Comparison of ENCODE assay signal across 14 mouse cellular contexts in genomic region chr8:108024331-108024730, GRCm38 (mm10).
DNase-seq lines count a peak whose midpoint lies in the region; ATAC-seq lines count a peak whose summit lies in the region.
"Had no signal": no experiment of that assay in that cellular context is flagged by ENCODE, and none has a peak within 500 bp of the region (broad histone marks: within the 10 kb centered on the region; RNA-seq: fewer than 3 reads in every experiment).

No protein-coding gene starts in this region.

- 40% methylated on average over 4 of the region's 4 CpGs for WGBS in embryonic facial prominence, embryonic 14.5 days

- no peak for ATAC-seq in embryonic facial prominence, embryonic 14.5 days (ENCODE audit: low read depth)
- ATAC-seq: midbrain, embryonic 15.5 days; Patski had no signal

- H3K4me1 ChIP-seq in embryonic facial prominence, embryonic 14.5 days (ENCODE audit: control insufficient read depth, insufficient read depth, low read length) = peaks cover 24% of the 10 kb centered on the region

- peak; percentile 15 to 22 for DNase-seq in cerebellum, postnatal 10 days
- no peak for DNase-seq in cerebellum, postnatal 4 days (ENCODE audit: low spot score in 2 of 2)
- peak; percentile 8 for DNase-seq in layer of hippocampus, adult 11-12 months (ENCODE audit: low spot score)
- no peak for DNase-seq in layer of hippocampus, adult 8-10 months (ENCODE audit: low spot score in 2 of 2)
- peak; percentile 1 for DNase-seq in Muller cell, postnatal 12 days (ENCODE audit: inconsistent ontology term)
- DNase-seq in embryonic facial prominence, embryonic 14.5 days (ENCODE audit: low spot score) = no peak
- no peak for DNase-seq in ovary, postnatal 10 days (ENCODE audit: low spot score)
- no peak for DNase-seq in gastrocnemius, postnatal 14 days
- DNase-seq: cerebellum, adult 9-11 months; thymus, postnatal 14 days had no signal

- peak overlapping the region; percentile 6; the same call in 1 of the 2 replicates for H3K27ac ChIP-seq in embryonic facial prominence, embryonic 14.5 days (replicated peaks; ENCODE audit: low read depth, low read length)
- H3K27ac ChIP-seq: hindbrain, embryonic 15.5 days; limb, embryonic 15.5 days; midbrain, embryonic 15.5 days had no signal

- no peak overlapping the region for H3K9ac ChIP-seq in embryonic facial prominence, embryonic 14.5 days (ENCODE audit: low read depth, low read length)
- H3K9ac ChIP-seq: hindbrain, embryonic 15.5 days; limb, embryonic 15.5 days; midbrain, embryonic 15.5 days had no signal

- intact Hi-C loops in gastrocnemius, postnatal 14 days (cut with DNase I; ENCODE audit: low total_unique reads) = no loop called here

- no peaks in the 10 kb centered on the region for H3K27me3 ChIP-seq in embryonic facial prominence, embryonic 14.5 days (replicated peaks; ENCODE audit: control insufficient read depth, insufficient read depth, low read length)
- H3K27me3 ChIP-seq: hindbrain, embryonic 15.5 days; midbrain, embryonic 15.5 days had no signal

- no peak overlapping the region for H3K4me3 ChIP-seq in embryonic facial prominence, embryonic 14.5 days (ENCODE audit: low read depth, low read length)
- H3K4me3 ChIP-seq: hindbrain, embryonic 15.5 days; limb, embryonic 15.5 days; midbrain, embryonic 15.5 days had no signal

- no peaks in the 10 kb centered on the region for H3K36me3 ChIP-seq in embryonic facial prominence, embryonic 14.5 days (ENCODE audit: control insufficient read depth, insufficient read depth, low read length)
- H3K36me3 ChIP-seq: hindbrain, embryonic 15.5 days; limb, embryonic 15.5 days; midbrain, embryonic 15.5 days had no signal

- H3K4me2 ChIP-seq in embryonic facial prominence, embryonic 14.5 days (ENCODE audit: low read depth, low read length) = no peak overlapping the region
- H3K4me2 ChIP-seq: hindbrain, embryonic 15.5 days; limb, embryonic 15.5 days; midbrain, embryonic 15.5 days had no signal

- H3K9me3 ChIP-seq in embryonic facial prominence, embryonic 14.5 days (ENCODE audit: control insufficient read depth, low read length) = 0 out of 2 replicates have a peak, but pooled peaks cover 3% of the 10 kb centered on the region
- H3K9me3 ChIP-seq: hindbrain, embryonic 15.5 days; limb, embryonic 15.5 days; midbrain, embryonic 15.5 days had no signal

Comparison
In these comparisons a context has a peak if more than half of its experiments do, and no peak if none do; other contexts are left out.
1. DNase-seq: peak in cerebellum, postnatal 10 days (2 of 2), layer of hippocampus, adult 11-12 months (single experiment) and Muller cell, postnatal 12 days (single experiment); none in cerebellum, postnatal 4 days (0 of 2), layer of hippocampus, adult 8-10 months (0 of 2), embryonic facial prominence, embryonic 14.5 days (single experiment), ovary, postnatal 10 days (single experiment) and gastrocnemius, postnatal 14 days (single experiment).